Mouse (Mus musculus) intestine, embryonic 15.5 days (tissue): ENCODE results near the gene Crmp1. TPM values are rescaled to one million over a fixed set of nuclear protein-coding genes. Genes with fewer than 3 reads are reported as not detected.

Experiments
- polyA plus RNA-seq: library from polyadenylated mRNA; unstranded; fragments of >200 nt; fragmentation: Nextera tagmentation; extraction: Ambion mirVana; gene quantifications from 2 replicates; pipeline ENCODE4 v1.2.1, GENCODE M21; 2015

Crmp1 gene
- polyA plus RNA-seq, 1 experiment from 2014 or later: 33.6 TPM

Other genes with a start within 250 kb of the Crmp1 start
- gene Gm1043, start 156.6 kb upstream of the Crmp1 start, polyA plus RNA-seq: 0.01 and 0.05 TPM in 2 replicates
- gene Evc, start 95.0 kb downstream of the Crmp1 start, polyA plus RNA-seq: 10.9 and 11.2 TPM in 2 replicates
- 11.5 and 12.1 TPM in 2 replicates for gene Evc2, start 96.6 kb downstream of the Crmp1 start, polyA plus RNA-seq